Mouse (Mus musculus): ENCODE measurements around the gene Abhd10. TPM values are rescaled to one million over a fixed set of nuclear protein-coding genes. Genes with fewer than 3 reads are reported as not detected.

The Abhd10 gene
- total RNA-seq (2021) = 10 to 100 TPM; 15.2 to 17.9 TPM

DNA sequence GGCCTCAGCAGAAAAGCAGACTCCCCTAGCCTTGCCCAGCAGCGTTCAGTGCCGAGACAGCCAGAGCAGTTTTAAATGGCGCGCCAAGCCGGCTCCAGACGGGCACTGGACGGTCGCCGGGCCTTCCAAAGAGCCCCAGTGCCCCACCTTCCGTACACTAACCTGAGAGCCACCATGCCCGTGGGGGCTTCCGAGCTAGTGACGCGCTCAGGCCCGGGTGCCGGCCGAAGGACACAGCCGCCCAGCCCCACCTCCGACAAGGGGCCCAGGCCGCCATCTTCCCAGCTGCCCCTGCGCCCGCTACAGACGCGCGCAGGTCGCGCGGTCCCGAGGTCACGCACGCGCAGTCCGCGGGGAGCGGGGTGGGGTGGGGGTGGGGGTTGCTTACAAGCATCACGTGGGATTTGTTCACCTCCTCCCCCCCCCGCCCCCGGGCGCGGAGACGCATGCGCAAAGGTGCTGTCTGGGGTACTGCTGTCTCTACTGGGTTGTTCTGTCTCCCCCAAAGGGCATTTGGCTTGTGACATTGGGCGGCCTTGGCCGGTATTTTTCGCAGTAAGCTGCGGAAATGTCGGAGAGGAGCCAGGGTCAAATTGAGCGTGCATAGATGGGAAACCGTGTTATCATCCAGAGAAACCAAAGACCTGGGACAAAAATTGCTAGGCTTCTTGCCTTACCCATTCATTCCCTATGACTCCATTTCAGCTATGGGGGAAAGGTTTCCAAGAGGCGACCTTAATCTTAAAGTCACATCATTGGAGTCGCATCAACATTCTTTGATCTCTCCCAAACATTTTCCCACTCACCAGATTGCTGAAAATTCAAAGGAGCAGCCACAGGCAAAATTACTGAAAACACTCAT lies at the start of gene Abhd10:
Abhd10 (minus strand) TSS at position 341 of the 862 bp plus-strand sequence.
- intact Hi-C loops (cut with DNase I) = loop anchor here (5.0 kb wide), 1 partner anchor 54 kb away; no protein-coding TSS in a partner anchor
- peak; percentile 95 for DNase-seq

DNA sequence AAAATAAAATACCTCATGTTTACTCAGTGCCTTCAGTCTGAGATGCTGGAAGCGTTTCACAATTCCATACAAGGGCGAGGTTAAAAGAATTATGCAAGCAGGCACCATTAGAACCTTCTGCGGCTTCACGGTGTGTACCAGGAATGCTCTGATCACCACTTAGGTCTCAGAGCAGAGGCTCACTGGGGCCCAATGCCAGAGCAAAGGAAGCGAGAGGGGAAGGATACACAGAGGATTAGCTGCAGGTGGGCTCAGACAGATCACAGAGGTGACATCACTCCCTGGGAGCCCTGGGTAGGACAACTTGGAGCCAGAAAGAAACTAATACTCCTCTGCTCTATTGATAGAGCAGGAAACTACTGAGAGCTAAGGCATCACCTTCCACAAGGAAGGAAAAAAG lies 48.5 kb upstream of the Abhd10 start:
- intact Hi-C loops (cut with DNase I) = loop anchor here (10.0 kb wide), 1 partner anchor 106 kb away; no protein-coding TSS in a partner anchor
- DNase-seq = no peak

DNA sequence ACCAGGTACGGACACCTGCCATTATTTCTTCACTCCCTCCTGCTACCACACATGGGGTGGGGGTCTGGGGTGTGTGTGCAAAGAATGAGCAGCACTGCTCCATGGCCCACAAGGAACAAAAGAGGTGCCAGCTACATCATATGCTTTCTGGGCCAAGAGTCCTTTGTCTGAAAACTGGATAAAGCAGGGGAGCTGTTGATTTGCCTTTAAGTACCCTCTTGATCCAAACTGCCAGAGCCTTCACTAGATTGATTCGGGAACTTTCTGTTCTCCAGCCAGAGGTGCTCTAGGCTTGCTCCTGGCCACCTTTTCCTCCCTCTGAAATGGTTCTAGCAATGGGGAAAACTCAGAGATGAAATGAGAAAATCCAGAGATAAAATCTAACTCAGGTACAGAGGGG lies 46.6 kb upstream of the Abhd10 start:
- no peak for DNase-seq
- intact Hi-C loops (cut with DNase I) = no loop called here

DNA sequence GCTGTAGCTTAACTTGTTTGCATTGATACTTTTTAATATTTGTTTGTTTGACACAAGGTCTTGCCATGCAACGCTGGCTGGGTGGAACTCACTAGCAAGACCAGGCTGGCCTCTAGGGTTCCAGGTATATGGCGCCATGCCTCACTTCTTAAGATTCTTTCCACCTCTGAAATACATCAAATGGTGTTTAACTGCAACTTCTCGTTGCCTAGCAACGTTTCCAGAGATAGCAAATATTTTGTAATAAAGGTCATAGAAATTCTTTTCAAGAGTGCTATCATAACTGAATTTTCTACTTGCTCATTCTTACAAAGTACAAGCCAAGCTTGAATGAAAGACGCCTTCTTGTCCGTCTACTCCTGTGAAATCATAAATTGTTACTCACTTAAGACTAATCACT lies 44.9 kb upstream of the Abhd10 start:
- intact Hi-C loops (cut with DNase I) = loop anchor here (2.0 kb wide), 1 partner anchor 31 kb away; no protein-coding TSS in a partner anchor
- no peak for DNase-seq

DNA sequence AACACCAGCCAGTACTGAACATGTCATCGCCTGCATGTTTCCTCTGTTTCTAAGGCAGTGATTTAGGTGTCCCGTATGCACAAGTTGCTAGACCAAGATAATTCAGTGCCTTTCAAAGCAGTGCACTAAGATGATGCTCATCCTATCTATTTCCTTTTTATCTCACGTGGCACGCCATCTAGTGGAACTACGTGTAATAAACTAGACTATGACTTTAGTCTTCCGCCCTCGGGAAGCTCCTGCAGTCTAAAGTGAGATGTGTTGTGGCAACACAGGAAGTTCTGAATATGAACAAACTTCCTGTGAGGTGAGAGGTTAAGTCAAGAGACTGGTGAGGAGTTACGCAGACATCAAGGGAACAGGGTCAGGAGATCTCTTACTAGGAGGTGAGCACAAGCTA lies 43.9 kb upstream of the Abhd10 start:
- DNase-seq = no peak
- intact Hi-C loops (cut with DNase I) = loop anchor here (2.0 kb wide), 1 partner anchor 30 kb away; no protein-coding TSS in a partner anchor

DNA sequence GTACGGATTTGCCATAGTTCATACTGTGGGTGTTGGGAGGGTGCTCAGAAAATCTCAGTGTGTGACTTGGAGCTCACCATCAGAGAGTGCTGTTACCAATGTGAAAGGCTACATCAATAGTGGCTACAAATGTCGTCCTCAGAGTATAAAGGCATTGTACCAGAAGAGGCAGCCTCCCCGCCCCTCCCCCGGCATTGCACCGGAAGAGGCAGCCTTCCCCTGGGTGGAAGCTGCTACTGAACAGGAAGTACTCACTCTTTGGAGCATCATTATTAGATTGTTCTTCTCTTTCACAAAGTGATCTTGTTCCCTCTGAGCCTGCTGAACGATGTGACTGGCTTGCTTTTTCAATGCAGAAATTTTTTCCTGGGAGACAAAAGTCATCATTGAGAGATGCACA lies 37.2 kb upstream of the Abhd10 start:
- DNase-seq = no peak
- intact Hi-C loops (cut with DNase I) = no loop called here

DNA sequence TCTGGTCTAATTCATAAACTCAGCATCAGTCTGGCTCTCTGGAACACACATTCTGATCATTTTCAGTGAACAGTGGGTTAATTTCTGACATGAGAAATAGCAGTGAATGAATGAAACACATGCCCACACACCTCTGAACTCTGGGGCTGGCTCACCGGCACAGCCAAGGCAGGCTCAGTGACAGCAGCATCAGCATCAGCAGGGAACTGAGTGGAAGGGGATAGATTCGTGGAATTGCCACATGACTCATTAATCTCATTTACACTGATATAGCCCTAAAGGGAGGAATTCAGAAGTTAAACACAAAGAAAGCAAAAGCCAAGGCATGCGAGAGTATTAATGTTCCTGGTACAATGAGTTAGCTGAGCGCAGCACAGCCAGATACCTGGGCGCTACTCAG lies 32.1 kb upstream of the Abhd10 start:
- intact Hi-C loops (cut with DNase I) = no loop called here
- no peak for DNase-seq

DNA sequence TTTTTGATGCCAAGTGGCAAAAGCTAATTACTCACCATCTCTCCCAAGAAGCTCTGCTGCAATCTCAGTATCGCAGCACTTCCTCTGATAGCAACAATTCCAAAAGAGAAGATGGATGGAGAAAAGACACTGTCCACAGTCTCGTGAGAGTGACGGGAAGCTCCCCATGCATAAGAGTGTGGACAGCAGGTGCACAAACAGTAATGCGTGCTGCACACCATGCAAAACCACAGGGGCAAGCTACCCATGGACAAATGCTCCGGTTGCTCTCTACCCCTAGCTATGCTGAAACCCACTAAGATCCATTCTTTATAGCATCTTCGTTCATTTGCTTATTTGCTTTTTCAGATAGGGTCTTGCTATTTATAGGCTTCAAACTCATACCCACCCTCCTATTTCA lies 28.2 kb upstream of the Abhd10 start:
- no peak for DNase-seq
- intact Hi-C loops (cut with DNase I) = no loop called here

DNA sequence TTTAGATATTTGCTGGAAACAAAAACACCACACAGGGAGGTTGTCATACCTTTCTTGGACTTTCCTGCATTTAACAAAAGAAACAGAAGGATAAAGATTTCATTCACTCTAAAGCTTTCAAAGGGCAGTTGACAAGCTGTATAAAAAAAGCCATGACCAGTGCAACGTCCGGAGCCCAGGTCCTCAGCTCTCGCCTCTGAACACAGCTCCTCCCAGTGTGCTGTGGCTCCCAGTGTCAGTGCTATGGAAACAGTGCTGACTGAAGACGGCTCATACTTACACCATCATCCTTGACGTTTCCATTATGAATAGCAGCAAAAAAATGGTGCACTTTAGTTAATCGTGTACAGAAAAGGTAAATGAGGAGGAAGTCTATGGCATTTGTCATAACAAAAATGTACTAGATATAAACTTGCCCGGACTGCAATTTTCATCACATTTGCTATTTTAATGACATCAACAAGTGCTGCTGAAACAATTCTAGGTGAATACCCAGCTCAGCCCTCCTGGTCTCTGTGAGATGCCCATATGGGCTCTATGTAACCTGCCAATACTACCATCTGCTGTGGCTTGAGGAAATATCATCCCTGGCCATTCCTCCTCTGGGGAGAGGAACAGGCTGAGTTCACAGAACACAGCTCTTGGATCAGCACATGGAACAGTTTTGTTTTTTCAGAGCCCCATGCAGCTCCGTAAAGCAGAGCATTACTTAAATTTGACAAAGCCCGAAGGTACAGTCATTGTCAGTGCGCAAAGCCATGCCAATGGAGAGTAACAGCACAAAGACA lies 25.3 kb upstream of the Abhd10 start:
- intact Hi-C loops (cut with DNase I) = no loop called here
- DNase-seq = no peak

DNA sequence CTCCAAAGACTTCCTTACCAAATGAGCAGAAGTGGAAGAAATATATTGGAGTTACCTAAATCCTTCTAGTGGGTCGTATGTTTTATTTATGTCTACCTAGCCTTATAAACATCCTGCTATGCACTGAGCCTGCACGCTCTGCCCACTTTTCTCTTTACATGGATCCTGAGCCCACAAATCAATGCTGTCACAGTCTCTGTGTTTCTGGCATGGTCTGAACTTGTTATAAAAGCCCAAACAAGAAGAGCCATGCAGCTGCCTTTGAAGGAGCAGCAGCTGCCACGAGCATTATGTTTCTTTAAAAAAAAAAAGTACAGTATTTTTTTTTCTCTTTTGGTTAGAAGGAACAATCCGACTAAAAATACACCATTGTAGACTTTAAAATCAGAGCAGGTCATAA lies 24.7 kb upstream of the Abhd10 start:
- no peak for DNase-seq
- intact Hi-C loops (cut with DNase I) = no loop called here

DNA sequence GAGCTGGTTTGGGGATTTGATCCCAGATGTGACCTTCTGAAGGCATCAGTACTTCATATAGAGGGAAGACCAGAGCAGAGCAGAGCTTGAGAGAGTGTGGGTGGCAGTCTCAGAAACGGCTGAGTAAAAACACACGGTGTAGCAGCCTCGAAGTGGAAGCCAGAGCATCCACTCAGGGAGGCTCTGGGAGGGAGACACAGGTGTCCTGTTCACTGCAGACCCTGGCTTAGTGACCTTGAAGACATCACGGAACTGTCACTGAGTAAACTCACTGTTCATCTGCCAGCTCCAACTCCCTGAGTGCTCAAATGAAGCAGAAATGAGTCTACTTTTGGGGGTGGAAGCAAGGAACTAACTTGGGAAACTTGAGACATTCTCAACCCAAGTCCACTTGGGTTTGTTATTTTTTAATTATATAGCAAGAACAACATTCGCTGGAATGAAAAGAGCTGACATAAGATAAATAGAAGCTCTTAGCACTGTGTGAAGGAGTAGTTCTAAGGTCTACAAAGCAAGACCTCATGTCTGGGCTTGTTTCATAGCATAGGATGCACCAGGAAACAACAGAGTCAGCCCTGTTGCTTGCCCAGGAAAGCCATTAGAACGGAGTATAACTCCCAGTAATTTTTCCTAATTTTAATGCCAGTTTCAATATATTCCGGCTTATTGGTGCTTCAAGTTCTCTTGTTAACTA lies 23.2 kb upstream of the Abhd10 start:
- no peak for DNase-seq
- intact Hi-C loops (cut with DNase I) = no loop called here

DNA sequence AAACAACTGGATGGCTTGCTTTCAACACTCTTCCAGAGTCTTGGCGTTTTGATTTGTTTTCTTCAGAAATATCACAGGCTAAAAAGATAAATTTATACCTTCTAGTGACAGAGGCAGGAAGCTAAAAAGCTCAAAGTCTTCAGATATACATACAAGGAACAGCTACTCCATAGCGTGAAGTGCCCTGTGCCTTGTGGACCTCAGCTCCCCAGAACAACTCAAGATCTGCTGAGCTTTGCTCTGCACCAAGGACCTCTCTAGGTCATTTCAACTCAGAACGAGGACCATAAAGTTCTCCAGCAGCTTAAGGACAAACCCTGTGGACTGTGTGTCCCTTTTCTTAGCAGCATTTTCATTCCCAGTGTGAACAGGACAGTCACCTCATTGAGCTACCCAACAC lies 22.3 kb upstream of the Abhd10 start:
- intact Hi-C loops (cut with DNase I) = no loop called here
- no peak for DNase-seq

DNA sequence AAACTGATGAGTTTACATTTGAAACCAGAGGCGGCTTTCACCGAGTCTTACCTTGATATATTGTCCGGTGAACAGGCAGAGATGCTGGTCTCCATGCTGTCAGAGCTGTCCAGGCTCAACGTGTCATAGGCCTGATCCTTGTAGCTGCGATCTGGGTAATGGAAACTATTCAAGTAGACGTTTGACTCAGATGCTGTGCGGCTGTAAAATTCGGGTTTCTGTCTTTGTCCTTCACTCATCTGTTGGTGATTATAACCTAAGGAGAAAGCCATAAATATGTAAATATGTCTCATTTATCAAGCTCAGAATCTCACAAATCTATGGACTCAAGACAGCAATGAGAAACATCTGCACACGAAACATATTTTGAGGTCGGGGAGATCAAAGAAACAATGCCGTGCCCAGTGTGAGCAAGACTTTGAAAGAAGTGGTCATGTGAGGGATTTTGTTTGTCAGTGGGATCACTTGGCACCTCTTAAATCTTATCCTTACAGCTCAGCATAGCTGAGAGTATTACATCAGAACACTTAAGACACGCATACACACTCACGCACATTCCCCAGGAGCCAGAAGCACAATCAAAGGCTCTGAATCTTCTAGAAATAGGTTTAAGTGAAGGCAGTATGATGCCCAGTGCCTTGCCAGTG lies 20.2 kb upstream of the Abhd10 start:
- intact Hi-C loops (cut with DNase I) = no loop called here
- DNase-seq = no peak

DNA sequence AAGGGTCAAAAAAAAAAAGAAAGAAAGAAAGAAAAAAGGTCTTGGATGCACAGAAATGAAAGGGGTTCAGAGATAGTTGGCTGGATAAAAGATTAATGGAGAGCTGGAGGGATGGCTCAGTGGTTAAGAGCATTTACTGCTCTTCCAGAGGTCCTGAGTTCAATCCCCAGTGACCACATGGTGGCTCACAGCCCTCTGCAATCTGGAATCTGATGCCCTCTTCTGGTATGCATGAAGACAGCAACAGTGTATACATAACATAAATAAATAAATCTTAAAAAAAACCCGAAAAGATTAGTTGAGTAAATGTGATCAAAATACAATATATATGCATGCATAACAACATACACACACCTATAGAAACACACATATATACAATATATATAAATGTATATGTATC lies 18.7 kb upstream of the Abhd10 start:
- no peak for DNase-seq
- intact Hi-C loops (cut with DNase I) = no loop called here

DNA sequence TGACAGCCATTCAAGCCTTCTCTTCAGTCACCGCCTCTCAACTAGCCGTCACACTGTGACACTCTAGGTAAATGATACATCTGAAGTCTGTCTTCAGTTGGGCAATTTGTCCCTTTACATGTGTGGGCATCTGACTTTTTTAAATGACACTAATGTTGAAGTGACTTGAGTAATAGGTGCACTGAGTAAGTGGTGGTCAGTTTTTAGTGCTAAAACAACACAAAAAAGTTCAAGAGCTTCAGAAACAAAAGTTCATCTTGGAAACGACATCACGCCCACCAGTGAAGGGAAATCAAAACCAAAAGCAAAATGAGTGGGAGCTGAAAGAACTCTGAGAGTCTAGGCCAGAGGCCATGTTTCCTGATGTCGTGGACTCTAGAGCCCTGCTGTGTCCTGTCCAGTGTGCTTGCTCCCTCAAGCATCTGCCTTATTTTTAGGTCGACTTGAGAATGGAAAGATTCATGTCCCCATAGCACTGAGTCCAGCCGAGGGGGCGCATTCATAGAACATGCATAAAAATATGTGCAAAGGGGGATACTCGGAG lies 16.0 kb upstream of the Abhd10 start:
- intact Hi-C loops (cut with DNase I) = no loop called here
- no peak for DNase-seq

DNA sequence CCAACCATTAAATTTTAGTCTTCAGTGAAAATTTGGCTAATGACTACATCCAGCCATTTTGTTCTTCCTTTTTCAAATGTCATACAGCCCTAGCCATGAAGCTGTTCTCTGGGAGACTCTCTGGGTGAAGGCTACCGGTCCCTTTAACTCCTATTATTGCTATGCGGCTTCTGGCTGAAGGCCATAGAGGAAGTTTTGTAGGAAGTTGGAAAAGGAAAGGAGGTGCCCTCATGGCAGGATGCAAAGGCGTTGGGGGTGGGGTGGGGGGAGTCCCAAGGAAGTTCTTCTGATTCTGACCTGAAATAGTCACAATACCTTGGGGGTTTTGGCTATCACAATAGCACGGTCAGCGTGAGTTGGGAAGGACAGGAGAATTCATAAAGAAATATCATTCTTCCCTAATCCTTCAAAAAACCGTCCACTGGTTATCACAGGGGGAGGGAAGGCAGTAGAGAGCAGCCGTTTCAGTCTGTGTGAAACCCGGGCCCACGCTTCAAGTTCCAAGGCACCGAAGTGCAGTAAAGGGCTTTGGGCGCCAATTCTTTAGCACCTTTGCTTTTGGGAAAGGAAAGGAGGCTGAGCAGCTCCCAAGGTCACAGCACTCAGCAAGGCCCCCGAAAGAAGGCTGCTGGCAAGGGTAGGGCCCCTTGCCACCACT lies 14.8 kb upstream of the Abhd10 start:
- DNase-seq = peak; percentile 53
- intact Hi-C loops (cut with DNase I) = loop anchor here (2.0 kb wide), 5 partner anchors 29 to 265 kb away; no protein-coding TSS in a partner anchor

DNA sequence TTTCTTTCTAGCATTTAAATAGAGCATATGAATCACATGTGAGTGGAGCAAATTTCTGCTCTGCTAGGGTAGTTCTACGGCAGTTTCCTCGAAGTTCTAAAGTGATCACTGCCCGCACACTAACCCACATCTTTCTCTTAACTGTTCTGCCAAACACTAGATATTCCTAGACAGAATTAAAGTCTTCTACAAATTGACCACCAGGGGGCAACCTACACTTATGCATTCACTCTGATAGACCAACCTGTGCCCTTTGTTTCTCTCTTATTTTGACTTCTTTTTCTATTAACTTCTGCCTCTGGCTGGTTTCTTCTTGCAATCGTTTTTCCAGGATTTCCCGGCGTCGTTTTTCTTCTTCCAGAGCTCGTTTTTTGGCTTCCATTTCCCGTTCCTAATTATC lies 14.1 kb upstream of the Abhd10 start:
- DNase-seq = peak; percentile 33 to 44
- intact Hi-C loops (cut with DNase I) = loop anchor here (2.0 kb wide), 5 partner anchors 30 to 266 kb away; no protein-coding TSS in a partner anchor

DNA sequence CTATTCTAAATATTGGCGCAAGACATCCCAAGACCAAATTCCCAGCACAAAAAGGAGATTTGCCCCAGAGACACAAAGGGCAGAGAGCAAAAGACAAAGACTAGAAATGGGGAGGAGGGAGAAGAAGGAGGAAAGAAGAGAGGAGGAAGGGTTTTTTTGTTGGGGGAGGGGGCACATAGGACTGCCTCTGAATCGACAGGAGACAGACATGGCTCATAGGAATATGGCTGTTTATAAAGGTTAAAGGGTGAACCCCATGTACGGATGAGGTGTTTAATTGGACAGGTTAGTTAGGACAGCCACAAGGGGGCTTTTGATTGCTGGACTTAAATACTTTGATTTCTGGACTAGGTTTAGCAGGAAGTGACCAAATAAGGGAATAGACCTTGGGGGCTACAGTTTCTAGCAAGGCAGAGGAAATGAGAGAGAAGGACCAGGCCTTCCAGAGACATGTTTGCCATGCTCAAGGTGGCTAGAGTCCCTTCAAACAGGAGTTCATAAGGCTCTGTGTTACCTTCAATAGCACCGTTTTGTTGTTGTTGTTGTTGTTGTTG lies 913 bp upstream of the Abhd10 start:
- intact Hi-C loops (cut with DNase I) = loop anchor here (5.0 kb wide), 1 partner anchor 54 kb away; no protein-coding TSS in a partner anchor
- DNase-seq = no peak

DNA sequence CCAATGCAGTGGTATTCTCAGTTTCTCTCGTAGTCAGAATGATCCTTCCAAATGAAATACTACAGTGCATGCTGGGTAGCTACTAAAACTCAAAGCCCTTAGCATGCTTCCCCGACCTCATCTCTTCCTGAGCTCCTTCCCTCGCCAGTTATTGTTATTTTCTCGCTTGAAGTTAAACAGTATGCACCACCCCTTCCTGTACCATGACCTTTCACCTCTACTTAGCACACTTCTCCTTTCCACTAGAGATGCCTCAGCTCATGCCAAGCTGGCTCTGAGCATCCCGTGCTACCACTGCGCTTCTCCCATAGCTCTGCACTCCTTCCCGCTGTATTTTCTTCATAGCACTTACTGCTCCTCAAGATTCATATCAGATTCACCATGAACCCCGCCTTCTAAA lies 4.9 kb downstream of the Abhd10 start:
- no peak for DNase-seq
- intact Hi-C loops (cut with DNase I) = no loop called here
